Mouse (Mus musculus) Patski (cell line): Measurements from ENCODE around the gene Nxf1. TPM values are rescaled to one million over a fixed set of nuclear protein-coding genes. Genes with fewer than 3 reads are reported as not detected.

Experiments
- ATAC-seq: fragments of 100-300 bp; one replicate; pipeline ENCODE4 v1.8.0; 2021
- CTCF ChIA-PET: fragments of 350-600 bp; sonication (Branson Sonifier 250); formaldehyde crosslinking; loops from one replicate; lab custom pipeline; 2022; ENCODE audit warnings: inconsistent platforms; lab: Charles Lee
- POLR2A ChIA-PET: fragments of 350-600 bp; sonication (Branson Sonifier 250); formaldehyde crosslinking; loops from one replicate; lab custom pipeline; 2022; ENCODE audit warnings: antibody characterized with exemption, inconsistent platforms; lab: Charles Lee
- DNase-seq: peaks from one replicate; pipeline ENCODE4 v3.0.0-alpha.2; 2011; ENCODE audit warnings: low read depth, low spot score
- H3K27me3 ChIP-seq: fragments of 371-371 bp; one replicate; pipeline ENCODE4 v1.5.1; 2021
- CTCF ChIP-seq: fragments of 100-300 bp; IDR thresholded peaks from one replicate; pipeline ENCODE4 v1.5.1; 2021
- in situ Hi-C: fragments of 300-500 bp; cut with MboI; formaldehyde crosslinking; loops from 3 replicates; pipeline ENCODE4 v1.11.1; 2018; ENCODE audit warnings: low pct_unique_long_range_greater_than_20kb, mixed read lengths
- polyA plus RNA-seq: library from polyadenylated mRNA; unstranded; gene quantifications from one replicate; pipeline ENCODE4 v1.2.3, GENCODE M21; 2021

The Nxf1 gene
- polyA plus RNA-seq, 1 experiment from 2014 or later, result 164 TPM

GRCm38 (mm10) chr19:8735389-8736159 is 21.3 kb upstream of the Nxf1 start, which contains the start of gene Wdr74:
Gene Wdr74, plus strand, starts transcription at chr19:8735827.
- ChIA-PET POLR2A (interaction anchor here (1.2 to 1.3 kb wide), 2 partner anchors 13 to 22 kb away, joined by 3 read pairs; partner anchors contain the start of gene Slc3a2), CTCF (interaction anchor here (1.2 to 2.4 kb wide), 2 partner anchors 13 to 22 kb away, joined by 4 to 5 read pairs; partner anchors contain the start of gene Slc3a2)
- H3K27me3 ChIP-seq, result peaks cover 19% of the 10 kb centered on the region
- in situ Hi-C loops, result no loop called here
- no peak for DNase-seq
- peak; percentile 96 for ATAC-seq
- no peak for TF ChIP-seq CTCF

- ATAC-seq, result peak; percentile 40
- H3K27me3 ChIP-seq, result peaks cover 19% of the 10 kb centered on the region
- POLR2A ChIA-PET, result interaction anchor here (1.3 kb wide), 1 partner anchor 13 kb away, joined by 3 read pairs; the partner anchor contains the start of gene Slc3a2
- no peak for TF ChIP-seq CTCF
- CTCF ChIA-PET, result interaction anchor here (1.3 to 2.5 kb wide), 3 partner anchors 13 to 18 kb away, joined by 3 to 7 read pairs (median 5); partner anchors contain the start of gene Slc3a2
- DNase-seq, result no peak
- in situ Hi-C loops, result no loop called here
Observed at GRCm38 (mm10) chr19:8736160-8736467, 20.8 kb upstream of the Nxf1 start.

DNA sequence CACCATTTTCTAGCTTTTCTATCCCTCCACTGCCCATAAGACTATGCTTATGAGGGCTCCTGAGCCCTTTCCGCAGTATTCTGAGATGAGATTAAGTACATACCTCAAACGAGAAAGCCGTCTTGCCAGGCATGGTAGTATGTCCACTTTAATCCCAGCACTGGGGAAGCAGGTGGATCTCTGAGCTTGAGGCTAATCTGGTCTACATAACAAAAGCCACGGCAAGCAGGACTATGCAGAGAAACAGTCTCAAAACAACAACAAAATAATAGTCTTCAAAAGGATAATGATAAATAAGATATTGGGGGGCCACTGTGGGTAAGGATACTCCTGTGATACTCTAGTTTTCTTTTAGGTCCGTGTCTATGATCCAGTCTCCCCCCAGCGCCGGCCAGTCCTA is 18.0 kb upstream of the Nxf1 start:
- in situ Hi-C loops, result no loop called here
- H3K27me3 ChIP-seq, result peaks cover 6% of the 10 kb centered on the region
- POLR2A ChIA-PET, result interaction anchor here (1.5 kb wide), 1 partner anchor 18 kb away, joined by 4 read pairs; the partner anchor contains the start of gene Nxf1
- no peak for DNase-seq
- TF ChIP-seq CTCF, result no peak
- ATAC-seq, result no peak
- CTCF ChIA-PET, result interaction anchor here (1.1 to 1.2 kb wide), 4 partner anchors 8 to 371 kb away, joined by 3 to 5 read pairs (median 4); no protein-coding TSS in a partner anchor

DNA sequence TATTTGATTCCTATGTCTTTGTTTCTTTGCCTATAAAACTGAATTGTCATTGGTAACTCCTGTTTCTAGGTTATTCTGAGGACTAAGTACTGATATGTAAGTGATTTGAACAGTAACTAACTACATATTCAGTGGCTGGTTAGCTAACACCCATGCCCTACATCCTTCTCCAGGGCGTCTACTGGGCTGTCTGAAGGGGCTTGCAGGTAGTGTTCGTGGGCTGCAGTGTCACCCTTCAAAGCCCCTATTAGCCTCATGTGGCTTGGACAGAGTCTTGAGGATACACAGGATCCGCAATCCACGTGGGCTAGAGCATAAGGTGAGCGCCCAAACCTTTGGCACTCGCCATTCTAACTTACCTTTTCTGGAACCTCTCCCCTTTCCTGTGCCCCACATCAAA is 17.2 kb upstream of the Nxf1 start:
- CTCF ChIA-PET, result interaction anchor here (1.6 kb wide), 1 partner anchor 21 kb away, joined by 5 read pairs; no protein-coding TSS in a partner anchor
- no peak for DNase-seq
- H3K27me3 ChIP-seq, result no peaks in the 10 kb centered on the region
- TF ChIP-seq CTCF, result no peak
- in situ Hi-C loops, result no loop called here
- ATAC-seq, result no peak
- POLR2A ChIA-PET, result interaction anchor here (1.0 to 1.5 kb wide), 2 partner anchors 17 to 18 kb away, joined by 3 to 4 read pairs; partner anchors contain the start of gene Nxf1

- in situ Hi-C loops, result no loop called here
- ATAC-seq, result no peak
- TF ChIP-seq CTCF, result no peak
Observed at GRCm38 (mm10) chr19:8740603-8741002, 16.3 kb upstream of the Nxf1 start, which contains the start of gene 1700092M07Rik. Gene 1700092M07Rik, plus strand, starts transcription at chr19:8740718.

GRCm38 (mm10) chr19:8741243-8741869 is 15.5 kb upstream of the Nxf1 start, which contains the start of gene Stx5a:
Gene Stx5a, plus strand, starts transcription at chr19:8741413.
- H3K27me3 ChIP-seq, result no peaks in the 10 kb centered on the region
- CTCF ChIA-PET, result interaction anchor here (1.5 kb wide), 1 partner anchor 24 kb away, joined by 3 read pairs; no protein-coding TSS in a partner anchor
- TF ChIP-seq CTCF, result no peak
- peak; percentile 98 for ATAC-seq
- peak; percentile 97 for DNase-seq
- in situ Hi-C loops, result no loop called here
- POLR2A ChIA-PET, result interaction anchor here (1.1 to 2.1 kb wide), 2 partner anchors 28 to 78 kb away, joined by 3 to 7 read pairs; partner anchors contain the start of genes Hnrnpul2 and Ttc9c

More at GRCm38 (mm10) chr19:8740603-8741002, 16.3 kb upstream of the Nxf1 start, which contains the start of gene 1700092M07Rik:
- no peak for DNase-seq
- no peaks in the 10 kb centered on the region for H3K27me3 ChIP-seq
- ChIA-PET POLR2A (interaction anchor here (0.6 to 2.1 kb wide), 3 partner anchors 14 to 27 kb away, joined by 3 to 7 read pairs (median 3); no protein-coding TSS in a partner anchor), CTCF (interaction anchor here (1.5 to 1.6 kb wide), 2 partner anchors 22 to 24 kb away, joined by 3 to 5 read pairs; no protein-coding TSS in a partner anchor)

GRCm38 (mm10) chr19:8742176-8742575 is 14.7 kb upstream of the Nxf1 start:
- POLR2A ChIA-PET, result interaction anchor here (0.5 to 2.1 kb wide), 4 partner anchors 9 to 77 kb away, joined by 3 to 7 read pairs (median 4); partner anchors contain the start of genes Hnrnpul2 and Ttc9c

GRCm38 (mm10) chr19:8745382-8745781 is 11.5 kb upstream of the Nxf1 start:
- no peak for TF ChIP-seq CTCF
- no peak for ATAC-seq
- in situ Hi-C loops, result no loop called here
- POLR2A ChIA-PET, result no interaction called here
- H3K27me3 ChIP-seq, result no peaks in the 10 kb centered on the region
- no peak for DNase-seq
- CTCF ChIA-PET, result no interaction called here

More at GRCm38 (mm10) chr19:8742176-8742575, 14.7 kb upstream of the Nxf1 start:
- TF ChIP-seq CTCF, result no peak
- in situ Hi-C loops, result no loop called here
- CTCF ChIA-PET, result no interaction called here
- no peak for ATAC-seq
- no peak for DNase-seq
- H3K27me3 ChIP-seq, result no peaks in the 10 kb centered on the region

DNA sequence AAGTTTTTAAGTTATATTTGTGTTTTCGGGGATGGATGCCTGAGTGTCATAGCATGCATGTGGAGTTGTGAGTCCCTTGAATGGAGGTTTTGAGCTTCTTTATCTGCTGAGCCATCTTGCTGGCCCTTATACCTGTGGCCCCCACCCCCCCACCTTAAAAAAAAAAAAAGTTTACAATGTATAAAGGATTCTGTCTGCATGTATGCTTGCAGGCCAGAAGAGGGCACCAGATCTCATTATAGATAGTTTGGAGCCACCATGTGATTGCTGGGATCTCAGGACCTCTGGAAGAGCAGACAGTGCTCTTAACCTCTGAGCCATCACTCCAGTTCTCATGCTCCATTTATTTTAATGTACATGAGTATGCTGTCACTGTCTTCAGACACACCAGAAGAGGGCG is 9.5 kb upstream of the Nxf1 start:
- peak; percentile 60 for TF ChIP-seq CTCF
- CTCF ChIA-PET, result interaction anchor here (1.4 to 1.7 kb wide), 2 partner anchors 9 to 10 kb away, joined by 3 to 4 read pairs; no protein-coding TSS in a partner anchor
- POLR2A ChIA-PET, result interaction anchor here (0.6 to 1.0 kb wide), 2 partner anchors 11 to 28 kb away, joined by 3 read pairs; no protein-coding TSS in a partner anchor
- no peak for DNase-seq
- ATAC-seq, result no peak
- H3K27me3 ChIP-seq, result no peaks in the 10 kb centered on the region
- in situ Hi-C loops, result no loop called here
